ENCODE assay signal across 11 mouse cellular contexts in genomic region chr1:167691911-167692682, GRCm38 (mm10). TPM values are rescaled to one million over a fixed set of nuclear protein-coding genes. Genes with fewer than 3 reads are reported as not detected.
DNase-seq lines count a peak whose midpoint lies in the region; ATAC-seq and TF ChIP-seq lines count a peak whose summit lies in the region.
"Had no signal": no experiment of that assay in that cellular context is flagged by ENCODE, and none has a peak within 500 bp of the region (broad histone marks: within the 10 kb centered on the region; RNA-seq: fewer than 3 reads in every experiment).

No protein-coding gene starts in this region.

- peak overlapping the region; percentile 55 for H3K4me2 ChIP-seq in heart, postnatal 0 days (ENCODE audit: low read depth, low read length)
- H3K4me2 ChIP-seq: liver, embryonic 13.5 days had no signal

- H3K27me3 ChIP-seq in G1E (ENCODE audit: insufficient read depth, low read length): no peaks in the 10 kb centered on the region
- H3K27me3 ChIP-seq in heart, postnatal 0 days (ENCODE audit: control insufficient read depth, insufficient read depth, low read length): peaks cover 98% of the 10 kb centered on the region
- peaks cover 100% of the 10 kb centered on the region for H3K27me3 ChIP-seq in midbrain, embryonic 10.5 days (ENCODE audit: low read depth, poor library complexity, severe bottlenecking)

- H3K27ac ChIP-seq in heart, postnatal 0 days (ENCODE audit: low read depth): no peak overlapping the region
- H3K27ac ChIP-seq in midbrain, embryonic 10.5 days (replicated peaks): peak overlapping the region; percentile 74
- H3K27ac ChIP-seq: liver, embryonic 13.5 days had no signal

- DNase-seq in heart, adult 11 months: peak; percentile 86
- no peak for DNase-seq in heart, postnatal 4 days
- DNase-seq in G1E (ENCODE audit: low spot score): no peak
- DNase-seq in heart, postnatal 0 days (ENCODE audit: low spot score): no peak
- DNase-seq in midbrain, embryonic 10.5 days (ENCODE audit: low spot score): peak; percentile 61
- DNase-seq in layer of hippocampus, postnatal 25 days (ENCODE audit: extremely low spot score in 1 of 2, low spot score in 1 of 2): no peak
- DNase-seq in frontal cortex, postnatal 10 days (ENCODE audit: low spot score in 2 of 2): no peak
- DNase-seq in gastrocnemius, postnatal 14 days: no peak
- DNase-seq: B cell, adult 2 months; cerebellum, adult 11 months; liver, embryonic 13.5 days had no signal

- H3K9me3 ChIP-seq in G1E (replicated peaks): peaks cover 70% of the 10 kb centered on the region
- H3K9me3 ChIP-seq in heart, postnatal 0 days (replicated peaks; ENCODE audit: control insufficient read depth, low read length): no peaks in the 10 kb centered on the region
- no peaks in the 10 kb centered on the region for H3K9me3 ChIP-seq in midbrain, embryonic 10.5 days (replicated peaks)
- H3K9me3 ChIP-seq: liver, embryonic 13.5 days had no signal

- H3K4me1 ChIP-seq in G1E (ENCODE audit: insufficient read depth, low read depth, low read length): no peaks in the 10 kb centered on the region
- H3K4me1 ChIP-seq in heart, postnatal 0 days (ENCODE audit: control insufficient read depth, insufficient read depth): no peaks in the 10 kb centered on the region
- peaks cover 55% of the 10 kb centered on the region for H3K4me1 ChIP-seq in midbrain, embryonic 10.5 days

- no peak for ATAC-seq in G1E (ENCODE audit: extremely low read depth, insufficient number of reproducible peaks, low FRiP score, poor library complexity, severe bottlenecking)
- no peak for ATAC-seq in heart, postnatal 0 days (ENCODE audit: insufficient read depth, low read depth)

- no peak for TF ChIP-seq EP300 in heart, postnatal 0 days (IDR thresholded peaks at IDR 0.05; ENCODE audit: low read depth)

- peak overlapping the region; percentile 16; the same call in 1 of the 2 replicates for H3K4me3 ChIP-seq in G1E (ENCODE audit: low read depth, low read length)
- H3K4me3 ChIP-seq in heart, postnatal 0 days (ENCODE audit: low read depth, low read length): peak overlapping the region; percentile 38
- peak overlapping the region; percentile 68 for H3K4me3 ChIP-seq in midbrain, embryonic 10.5 days
- H3K4me3 ChIP-seq: liver, embryonic 13.5 days had no signal

- WGBS in heart, postnatal 0 days: 1% methylated on average over 44 of the region's 44 CpGs
- under 1% methylated on average over 44 of the region's 44 CpGs for WGBS in midbrain, embryonic 10.5 days

- H3K36me3 ChIP-seq in G1E (replicated peaks): no peaks in the 10 kb centered on the region
- H3K36me3 ChIP-seq in heart, postnatal 0 days (replicated peaks; ENCODE audit: control insufficient read depth, insufficient read depth, low read length): no peaks in the 10 kb centered on the region
- H3K36me3 ChIP-seq in midbrain, embryonic 10.5 days: no peaks in the 10 kb centered on the region
- H3K36me3 ChIP-seq: liver, embryonic 13.5 days had no signal

- intact Hi-C loops in gastrocnemius, postnatal 14 days (cut with DNase I; ENCODE audit: low total_unique reads): no loop called here

- H3K9ac ChIP-seq in heart, postnatal 0 days (replicated peaks; ENCODE audit: low read depth, low read length): no peak overlapping the region
- H3K9ac ChIP-seq: liver, embryonic 13.5 days had no signal

- TF ChIP-seq CTCF in G1E (IDR thresholded peaks at IDR 0.05; ENCODE audit: low read depth, low read length): no peak
- TF ChIP-seq CTCF in heart, postnatal 0 days (IDR thresholded peaks at IDR 0.05; ENCODE audit: low read depth): no peak

RNA-seq across cellular contexts. Expression of gene Lmx1a, which starts 3.1 kb away (rescaled TPM):
- total RNA-seq in heart, postnatal 4 days (2021): not detected
- not detected in 2 replicates for total RNA-seq in G1E (2014; fragmentation: Nextera tagmentation)
- total RNA-seq in G1E (2017): 0.05 and 0.06 TPM in 2 replicates
- not detected in 2 replicates for polyA plus RNA-seq in G1E (2012)
- 0.04 TPM in 1 of 2 replicates, not detected in the other for total RNA-seq in heart, postnatal 0 days (2014; rRNA removed; ENCODE audit: low replicate concordance)
- not detected in 2 replicates for polyA plus RNA-seq in heart, postnatal 0 days (2015; fragmentation: Nextera tagmentation; extraction: Ambion mirVana)
- polyA plus RNA-seq in midbrain, embryonic 10.5 days (2016; fragmentation: Nextera tagmentation; extraction: Ambion mirVana): 15.0 and 18.7 TPM in 2 replicates
- total RNA-seq in layer of hippocampus, postnatal 25 days (2021): under 1 TPM; 0.07 to 0.09 TPM
- under 1 TPM; 0.24 to 0.74 TPM for total RNA-seq in gastrocnemius, postnatal 14 days (2021)

Comparison
In these comparisons a context has a peak if more than half of its experiments do, and no peak if none do; other contexts are left out.
1. DNase-seq: peak in heart, adult 11 months (single experiment) and midbrain, embryonic 10.5 days (single experiment); none in heart, postnatal 4 days (single experiment), G1E (single experiment), heart, postnatal 0 days (single experiment), layer of hippocampus, postnatal 25 days (0 of 2), frontal cortex, postnatal 10 days (0 of 2) and gastrocnemius, postnatal 14 days (single experiment).
2. H3K4me3 ChIP-seq: peak in every context shown above with its lines; median percentile 68 in midbrain, embryonic 10.5 days; 38 in heart, postnatal 0 days; 16 in G1E.